Mouse (Mus musculus): Measurements from ENCODE around the gene Aig1. TPM values are rescaled to one million over a fixed set of nuclear protein-coding genes. Genes with fewer than 3 reads are reported as not detected.
A peak's percentile ranks its signal among the peaks of the same experiment; 100 is the strongest.
"Not testable (repeated sequence)": the region's sequence is repeated elsewhere in the genome, so short reads cannot be mapped to it uniquely, and the experiment has no call there.

Gene Aig1
- polyA plus RNA-seq (2014; fragmentation: Nextera tagmentation; extraction: Ambion mirVana) = 37.5 and 38.5 TPM in 2 replicates

- no peaks in the 10 kb centered on the region for H3K36me3 ChIP-seq (ENCODE audit: control insufficient read depth, insufficient read depth, low read length)
- H3K4me3 ChIP-seq (ENCODE audit: low read depth, low read length) = peak within 1 kb of the TSS; percentile 76
- DNase-seq (ENCODE audit: low spot score) (peak; percentile 70), ATAC-seq (ENCODE audit: low FRiP score) (peak; percentile 94)
- no peaks in the 10 kb centered on the region for H3K4me1 ChIP-seq (replicated peaks; ENCODE audit: control insufficient read depth, insufficient read depth, low read length)
- peak within 1 kb of the TSS; percentile 80 for H3K4me2 ChIP-seq (replicated peaks; ENCODE audit: low read depth, low read length)
- no peaks in the 10 kb centered on the region for H3K9me3 ChIP-seq (ENCODE audit: control insufficient read depth, low read length)
- no peaks in the 10 kb centered on the region for H3K27me3 ChIP-seq (ENCODE audit: control insufficient read depth, insufficient read depth, low read length)
- 4% methylated on average over 50 of the region's 77 CpGs for WGBS
- H3K27ac ChIP-seq (ENCODE audit: low read depth, low read length) = peak within 1 kb of the TSS; percentile 74
- H3K9ac ChIP-seq (ENCODE audit: low read depth, low read length) = peak within 1 kb of the TSS; percentile 82
Observed at GRCm38 (mm10) chr10:13868371-13869321, at the start of gene Aig1. Gene Aig1, minus strand, starts transcription at chr10:13868980.

GRCm38 (mm10) chr10:13916645-13917342 lies 48.0 kb upstream of the Aig1 start:
- no peaks in the 10 kb centered on the region for H3K27me3 ChIP-seq (ENCODE audit: control insufficient read depth, insufficient read depth, low read length)
- H3K9ac ChIP-seq (ENCODE audit: low read depth, low read length) = no peak overlapping the region
- ATAC-seq (ENCODE audit: low FRiP score) = peak; percentile 90
- no peak overlapping the region for H3K4me3 ChIP-seq (ENCODE audit: low read depth, low read length)
- H3K36me3 ChIP-seq (ENCODE audit: control insufficient read depth, insufficient read depth, low read length) = no peaks in the 10 kb centered on the region
- H3K9me3 ChIP-seq (ENCODE audit: control insufficient read depth, low read length) = no peaks in the 10 kb centered on the region
- peak; percentile 57 for DNase-seq (ENCODE audit: low spot score)
- no peaks in the 10 kb centered on the region for H3K4me1 ChIP-seq (replicated peaks; ENCODE audit: control insufficient read depth, insufficient read depth, low read length)
- 25% methylated on average over 12 of the region's 12 CpGs for WGBS
- no peak overlapping the region for H3K4me2 ChIP-seq (replicated peaks; ENCODE audit: low read depth, low read length)
- no peak overlapping the region; the same call in 1 of the 2 replicates for H3K27ac ChIP-seq (ENCODE audit: low read depth, low read length)

- H3K9me3 ChIP-seq (ENCODE audit: control insufficient read depth, low read length) = no peaks in the 10 kb centered on the region
- H3K36me3 ChIP-seq (ENCODE audit: control insufficient read depth, insufficient read depth, low read length) = no peaks in the 10 kb centered on the region
- H3K27ac ChIP-seq (ENCODE audit: low read depth, low read length) = no peak overlapping the region
- no peaks in the 10 kb centered on the region for H3K27me3 ChIP-seq (ENCODE audit: control insufficient read depth, insufficient read depth, low read length)
- no peak overlapping the region for H3K9ac ChIP-seq (ENCODE audit: low read depth, low read length)
- no peak for DNase-seq (ENCODE audit: low spot score)
- H3K4me3 ChIP-seq (ENCODE audit: low read depth, low read length) = no peak overlapping the region
- no peak for ATAC-seq (ENCODE audit: low FRiP score)
- H3K4me1 ChIP-seq (replicated peaks; ENCODE audit: control insufficient read depth, insufficient read depth, low read length) = no peaks in the 10 kb centered on the region
- WGBS = 70% methylated on average over 3 of the region's 3 CpGs
- no peak overlapping the region for H3K4me2 ChIP-seq (replicated peaks; ENCODE audit: low read depth, low read length)
Observed at GRCm38 (mm10) chr10:13915211-13915610, 46.4 kb upstream of the Aig1 start.

GRCm38 (mm10) chr10:13913689-13914088 lies 44.9 kb upstream of the Aig1 start:
- no peak overlapping the region for H3K27ac ChIP-seq (ENCODE audit: low read depth, low read length)
- DNase-seq (ENCODE audit: low spot score) = no peak
- no peaks in the 10 kb centered on the region for H3K36me3 ChIP-seq (ENCODE audit: control insufficient read depth, insufficient read depth, low read length)
- no peaks in the 10 kb centered on the region for H3K27me3 ChIP-seq (ENCODE audit: control insufficient read depth, insufficient read depth, low read length)
- H3K4me1 ChIP-seq (replicated peaks; ENCODE audit: control insufficient read depth, insufficient read depth, low read length) = no peaks in the 10 kb centered on the region
- H3K4me2 ChIP-seq (replicated peaks; ENCODE audit: low read depth, low read length) = no peak overlapping the region
- no peak for ATAC-seq (ENCODE audit: low FRiP score)
- no peak overlapping the region for H3K4me3 ChIP-seq (ENCODE audit: low read depth, low read length)
- H3K9me3 ChIP-seq (ENCODE audit: control insufficient read depth, low read length) = no peaks in the 10 kb centered on the region
- H3K9ac ChIP-seq (ENCODE audit: low read depth, low read length) = no peak overlapping the region

- Histone ChIP-seq H3K36me3 (ENCODE audit: control insufficient read depth, insufficient read depth, low read length) (no peaks in the 10 kb centered on the region), H3K27ac (ENCODE audit: low read depth, low read length) (no peak overlapping the region), H3K9ac (ENCODE audit: low read depth, low read length) (no peak overlapping the region), H3K4me2 (replicated peaks; ENCODE audit: low read depth, low read length) (no peak overlapping the region), H3K4me1 (replicated peaks; ENCODE audit: control insufficient read depth, insufficient read depth, low read length) (no peaks in the 10 kb centered on the region), H3K9me3 (ENCODE audit: control insufficient read depth, low read length) (no peaks in the 10 kb centered on the region), H3K4me3 (ENCODE audit: low read depth, low read length) (no peak overlapping the region), H3K27me3 (ENCODE audit: control insufficient read depth, insufficient read depth, low read length) (no peaks in the 10 kb centered on the region)
- ATAC-seq (ENCODE audit: low FRiP score) = no peak
- no peak for DNase-seq (ENCODE audit: low spot score)
- WGBS = 73% methylated on average over 8 of the region's 8 CpGs
Observed at GRCm38 (mm10) chr10:13906261-13906741, 37.5 kb upstream of the Aig1 start.

- Histone ChIP-seq H3K4me1 (replicated peaks; ENCODE audit: control insufficient read depth, insufficient read depth, low read length) (no peaks in the 10 kb centered on the region), H3K9me3 (ENCODE audit: control insufficient read depth, low read length) (no peaks in the 10 kb centered on the region), H3K27ac (ENCODE audit: low read depth, low read length) (no peak overlapping the region), H3K4me3 (ENCODE audit: low read depth, low read length) (no peak overlapping the region), H3K9ac (ENCODE audit: low read depth, low read length) (no peak overlapping the region), H3K4me2 (replicated peaks; ENCODE audit: low read depth, low read length) (no peak overlapping the region), H3K27me3 (ENCODE audit: control insufficient read depth, insufficient read depth, low read length) (no peaks in the 10 kb centered on the region), H3K36me3 (ENCODE audit: control insufficient read depth, insufficient read depth, low read length) (no peaks in the 10 kb centered on the region)
- WGBS = 90% methylated on average over 9 of the region's 9 CpGs
- DNase-seq (ENCODE audit: low spot score) (no peak), ATAC-seq (ENCODE audit: low FRiP score) (no peak)
Observed at GRCm38 (mm10) chr10:13905618-13906017, 36.8 kb upstream of the Aig1 start.

GRCm38 (mm10) chr10:13892762-13893161 lies 24.0 kb upstream of the Aig1 start:
- not testable (repeated sequence) for H3K4me3 ChIP-seq (ENCODE audit: low read depth, low read length); H3K27ac ChIP-seq (ENCODE audit: low read depth, low read length); H3K9me3 ChIP-seq (ENCODE audit: control insufficient read depth, low read length); DNase-seq (ENCODE audit: low spot score); H3K36me3 ChIP-seq (ENCODE audit: control insufficient read depth, insufficient read depth, low read length); H3K9ac ChIP-seq (ENCODE audit: low read depth, low read length); ATAC-seq (ENCODE audit: low FRiP score); H3K4me1 ChIP-seq (replicated peaks; ENCODE audit: control insufficient read depth, insufficient read depth, low read length); H3K27me3 ChIP-seq (ENCODE audit: control insufficient read depth, insufficient read depth, low read length); H3K4me2 ChIP-seq (replicated peaks; ENCODE audit: low read depth, low read length)
- WGBS = 90% methylated on average over 6 of the region's 7 CpGs

- Histone ChIP-seq H3K9me3 (ENCODE audit: control insufficient read depth, low read length) (no peaks in the 10 kb centered on the region), H3K4me3 (ENCODE audit: low read depth, low read length) (no peak overlapping the region), H3K27me3 (ENCODE audit: control insufficient read depth, insufficient read depth, low read length) (no peaks in the 10 kb centered on the region), H3K4me2 (replicated peaks; ENCODE audit: low read depth, low read length) (no peak overlapping the region), H3K27ac (ENCODE audit: low read depth, low read length) (no peak overlapping the region), H3K4me1 (replicated peaks; ENCODE audit: control insufficient read depth, insufficient read depth, low read length) (no peaks in the 10 kb centered on the region), H3K9ac (ENCODE audit: low read depth, low read length) (no peak overlapping the region), H3K36me3 (ENCODE audit: control insufficient read depth, insufficient read depth, low read length) (no peaks in the 10 kb centered on the region)
- DNase-seq (ENCODE audit: low spot score) = no peak
- no peak for ATAC-seq (ENCODE audit: low FRiP score)
- WGBS = 90% methylated on average over 10 of the region's 10 CpGs
Observed at GRCm38 (mm10) chr10:13882975-13883875, 14.4 kb upstream of the Aig1 start.
